Mouse (Mus musculus) lung, postnatal 0 days (tissue): ENCODE results near the gene Grm2. TPM values are rescaled to one million over a fixed set of nuclear protein-coding genes. Genes with fewer than 3 reads are reported as not detected.
A peak's percentile ranks its signal among the peaks of the same experiment; 100 is the strongest.

ENCODE experiments used
- ATAC-seq: fragments of 200-750 bp; cut with Nextera tagmentation; 2 replicates; pipeline ENCODE4 v1.8.0; 2017; ENCODE audit warnings: moderate library complexity
- DNase-seq: peaks from one replicate; pipeline ENCODE4 v3.0.0-alpha.2; 2016; ENCODE audit warnings: low spot score
- H3K27ac ChIP-seq: fragments of 300-500 bp; sonication (generic); 2 replicates; pipeline ENCODE4 v1.5.1; 2014; ENCODE audit warnings: antibody characterized with exemption, mild to moderate bottlenecking, low read length, mixed read lengths
- H3K27me3 ChIP-seq: fragments of 300-500 bp; sonication (generic); replicated peaks from 2 replicates; pipeline ENCODE4 v1.6.1; 2014; ENCODE audit warnings: low read length, mixed read lengths; ENCODE audit not compliant: insufficient read depth
- H3K36me3 ChIP-seq: fragments of 300-500 bp; sonication (generic); 2 replicates; pipeline ENCODE4 v1.6.1; 2014; ENCODE audit warnings: low read length, mixed read lengths; ENCODE audit not compliant: insufficient read depth
- H3K4me1 ChIP-seq: fragments of 300-500 bp; sonication (generic); 2 replicates; pipeline ENCODE4 v1.6.1; 2014; ENCODE audit warnings: antibody characterized with exemption, low read depth, low read length, mixed read lengths; ENCODE audit not compliant: insufficient read depth
- H3K4me2 ChIP-seq: fragments of 300-500 bp; sonication (generic); replicated peaks from 2 replicates; pipeline ENCODE4 v1.6.1; 2014; ENCODE audit warnings: low read depth, mild to moderate bottlenecking, low read length, moderate library complexity, mixed read lengths
- H3K4me3 ChIP-seq: fragments of 300-500 bp; sonication (generic); 2 replicates; pipeline ENCODE4 v1.5.1; 2014; ENCODE audit warnings: low read depth, low read length
- H3K9ac ChIP-seq: fragments of 300-500 bp; sonication (generic); replicated peaks from 2 replicates; pipeline ENCODE4 v1.6.1; 2014; ENCODE audit warnings: low read depth, mild to moderate bottlenecking
- H3K9me3 ChIP-seq: fragments of 300-500 bp; sonication (generic); 2 replicates; pipeline ENCODE4 v1.6.1; 2016; ENCODE audit warnings: low read length, mixed read lengths
- CTCF ChIP-seq: IDR thresholded peaks from 2 replicates; pipeline ENCODE4 v1.5.1; 2016; ENCODE audit warnings: antibody characterized with exemption, mild to moderate bottlenecking
- EP300 ChIP-seq: IDR thresholded peaks from 2 replicates; pipeline ENCODE4 v1.6.1; 2016; ENCODE audit warnings: antibody characterized with exemption, mild to moderate bottlenecking, control low read depth
- WGBS: fragments of 180-500 bp; shearing (Covaris S2); extraction: QIAGEN DNeasy Blood & Tissue Kit; methylation state at CpG from one replicate; pipeline ENCODE4 v1.1.7; 2014; 5-methylcytosine and 5-hydroxymethylcytosine counted together
- polyA plus RNA-seq: library from polyadenylated mRNA; unstranded; fragments of >200 nt; fragmentation: Nextera tagmentation; extraction: Ambion mirVana; gene quantifications from 2 replicates; pipeline ENCODE4 v1.2.1, GENCODE M21; 2015

Gene Grm2
- polyA plus RNA-seq, 1 experiment from 2014 or later = not detected

DNA sequence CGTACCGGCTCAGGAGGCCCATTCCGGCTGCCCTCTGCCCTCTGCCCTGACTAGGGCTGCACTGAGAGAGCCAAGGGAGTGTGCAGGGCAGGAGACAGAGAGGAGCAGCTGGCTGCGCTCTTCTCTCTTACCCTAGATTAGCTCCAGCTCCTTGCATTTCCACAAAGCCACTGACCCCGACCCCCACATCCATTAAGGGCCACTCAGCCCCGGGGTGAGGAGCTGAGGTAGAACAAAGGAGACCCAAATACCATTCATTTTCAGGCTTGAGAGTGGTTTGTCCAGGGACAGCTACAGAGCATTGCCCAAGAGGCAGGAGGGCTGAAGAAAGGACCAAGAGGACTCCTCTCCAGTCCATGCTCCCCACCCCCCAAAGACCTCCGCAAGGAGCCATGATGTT lies 3.6 kb upstream of the Grm2 start:
- Histone ChIP-seq H3K4me2 (no peak overlapping the region), H3K36me3 (peaks cover 19% of the 10 kb centered on the region), H3K4me1 (0 out of 2 replicates have a peak, but pooled peaks cover 5% of the 10 kb centered on the region), H3K27ac (no peak overlapping the region), H3K9me3 (no peaks in the 10 kb centered on the region), H3K27me3 (peaks cover 9% of the 10 kb centered on the region), H3K9ac (no peak overlapping the region), H3K4me3 (no peak overlapping the region)
- WGBS = 68% methylated on average over 7 of the region's 7 CpGs
- no peak for TF ChIP-seq EP300
- no peak for TF ChIP-seq CTCF
- ATAC-seq = no peak
- no peak for DNase-seq

DNA sequence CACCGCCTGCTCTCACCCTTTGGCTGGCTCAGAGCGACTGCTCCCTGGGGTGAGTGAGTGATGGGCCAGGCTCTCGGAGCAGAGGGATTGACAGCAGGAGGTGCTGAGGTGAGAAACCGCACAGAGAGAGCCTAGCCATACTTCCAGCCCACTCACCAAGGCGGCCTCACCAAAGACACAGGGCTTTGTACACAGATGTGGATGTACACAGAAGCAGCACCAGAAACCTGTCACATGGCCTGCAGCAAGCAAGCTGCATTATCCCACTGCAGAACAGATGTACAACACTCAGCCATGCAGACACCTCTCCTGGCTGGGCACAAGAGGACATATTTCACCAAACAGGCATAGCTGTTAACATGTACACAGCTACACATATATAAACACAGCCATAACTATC lies 1.7 kb upstream of the Grm2 start:
- 35% methylated on average over 5 of the region's 5 CpGs for WGBS
- TF ChIP-seq EP300 (no peak), CTCF (no peak)
- H3K4me1 ChIP-seq = 0 out of 2 replicates have a peak, but pooled peaks cover 5% of the 10 kb centered on the region
- H3K4me2 ChIP-seq = no peak overlapping the region
- H3K9me3 ChIP-seq = no peaks in the 10 kb centered on the region
- DNase-seq (no peak), ATAC-seq (no peak)
- H3K4me3 ChIP-seq = no peak overlapping the region
- peaks cover 17% of the 10 kb centered on the region for H3K36me3 ChIP-seq
- H3K27me3 ChIP-seq = peaks cover 9% of the 10 kb centered on the region
- no peak overlapping the region for H3K27ac ChIP-seq
- no peak overlapping the region for H3K9ac ChIP-seq

DNA sequence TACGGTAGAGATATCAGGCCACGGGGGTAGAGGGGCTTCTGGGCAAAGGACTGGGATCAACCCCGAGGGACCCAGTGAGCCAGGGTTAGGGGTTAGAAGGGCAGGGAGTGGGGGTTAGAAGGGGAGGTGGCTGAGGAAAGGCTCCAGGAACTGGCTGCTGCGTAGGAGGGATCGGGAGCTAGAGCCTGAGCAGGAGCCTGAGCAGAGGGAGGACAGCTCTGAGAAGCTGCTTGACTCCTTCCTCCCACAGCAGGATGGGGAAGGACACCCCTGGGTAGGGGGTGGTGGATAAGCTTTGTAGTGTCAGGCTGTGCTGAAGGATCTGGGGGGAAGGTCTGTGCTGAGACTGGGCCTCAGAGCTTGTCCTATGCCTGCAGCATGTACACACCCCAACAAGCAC lies 938 bp upstream of the Grm2 start:
- H3K4me1 ChIP-seq = 0 out of 2 replicates have a peak, but pooled peaks cover 5% of the 10 kb centered on the region
- no peak for ATAC-seq
- no peak overlapping the region for H3K27ac ChIP-seq
- peaks cover 13% of the 10 kb centered on the region for H3K36me3 ChIP-seq
- 45% methylated on average over 5 of the region's 5 CpGs for WGBS
- no peaks in the 10 kb centered on the region for H3K9me3 ChIP-seq
- H3K4me3 ChIP-seq = no peak overlapping the region
- no peak overlapping the region for H3K4me2 ChIP-seq
- H3K9ac ChIP-seq = no peak overlapping the region
- H3K27me3 ChIP-seq = peaks cover 9% of the 10 kb centered on the region
- TF ChIP-seq EP300 = no peak
- TF ChIP-seq CTCF = no peak
- no peak for DNase-seq

DNA sequence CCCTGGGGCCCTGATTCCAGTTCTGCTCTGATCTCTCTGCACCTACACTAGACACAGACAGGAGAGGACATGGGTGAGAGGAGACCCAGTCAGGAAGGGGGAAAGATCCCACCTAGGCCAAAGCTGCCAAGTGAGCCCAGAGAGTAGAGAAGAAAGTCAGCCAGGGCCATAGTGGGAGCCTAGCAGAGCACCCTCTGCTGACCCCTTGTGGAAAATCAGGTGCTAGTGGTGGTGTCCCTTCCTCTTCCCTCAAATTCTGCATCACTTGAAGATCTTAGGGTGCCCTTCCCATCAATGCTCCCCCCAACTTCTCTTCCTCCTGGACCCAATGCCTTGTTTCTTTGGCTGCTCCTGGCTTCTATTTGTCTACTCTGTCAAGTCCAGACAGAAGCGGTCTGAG lies 3.2 kb downstream of the Grm2 start:
- H3K4me3 ChIP-seq = no peak overlapping the region
- WGBS = 62% methylated on average over 1 of the region's 1 CpGs
- no peak overlapping the region for H3K27ac ChIP-seq
- ATAC-seq (no peak), DNase-seq (no peak)
- no peak overlapping the region for H3K4me2 ChIP-seq
- H3K9me3 ChIP-seq = no peaks in the 10 kb centered on the region
- H3K27me3 ChIP-seq = peaks cover 9% of the 10 kb centered on the region
- H3K4me1 ChIP-seq = 0 out of 2 replicates have a peak, but pooled peaks cover 5% of the 10 kb centered on the region
- H3K36me3 ChIP-seq = no peaks in the 10 kb centered on the region
- TF ChIP-seq CTCF (peak; percentile 47), EP300 (no peak)
- H3K9ac ChIP-seq = no peak overlapping the region

DNA sequence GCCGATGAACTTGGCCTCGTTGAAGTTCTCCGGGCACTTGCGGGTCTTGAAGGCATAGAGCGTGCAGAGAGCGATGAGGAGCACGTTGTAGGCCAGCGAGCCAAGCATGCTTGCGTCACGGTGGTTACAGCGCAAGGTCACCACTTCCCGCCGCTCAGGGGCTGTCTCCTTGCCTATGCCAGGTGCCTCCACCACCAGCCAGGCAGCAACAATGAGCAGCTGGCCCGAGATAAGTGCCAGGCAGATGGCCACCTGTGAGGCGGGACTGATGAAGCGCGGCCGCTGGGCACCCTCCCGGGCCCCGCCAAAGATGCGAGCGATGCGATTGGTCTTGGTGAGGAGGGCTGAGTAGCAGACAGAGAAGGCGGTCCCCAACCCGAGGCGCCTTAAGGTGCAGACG lies 8.7 kb downstream of the Grm2 start:
- Histone ChIP-seq H3K4me2 (no peak overlapping the region), H3K27me3 (no peaks in the 10 kb centered on the region), H3K27ac (no peak overlapping the region), H3K36me3 (no peaks in the 10 kb centered on the region), H3K9ac (no peak overlapping the region), H3K4me1 (no peaks in the 10 kb centered on the region), H3K9me3 (no peaks in the 10 kb centered on the region), H3K4me3 (no peak overlapping the region)
- ATAC-seq (no peak), DNase-seq (no peak)
- TF ChIP-seq CTCF (no peak), EP300 (no peak)
- WGBS = 62% methylated on average over 27 of the region's 27 CpGs

DNA sequence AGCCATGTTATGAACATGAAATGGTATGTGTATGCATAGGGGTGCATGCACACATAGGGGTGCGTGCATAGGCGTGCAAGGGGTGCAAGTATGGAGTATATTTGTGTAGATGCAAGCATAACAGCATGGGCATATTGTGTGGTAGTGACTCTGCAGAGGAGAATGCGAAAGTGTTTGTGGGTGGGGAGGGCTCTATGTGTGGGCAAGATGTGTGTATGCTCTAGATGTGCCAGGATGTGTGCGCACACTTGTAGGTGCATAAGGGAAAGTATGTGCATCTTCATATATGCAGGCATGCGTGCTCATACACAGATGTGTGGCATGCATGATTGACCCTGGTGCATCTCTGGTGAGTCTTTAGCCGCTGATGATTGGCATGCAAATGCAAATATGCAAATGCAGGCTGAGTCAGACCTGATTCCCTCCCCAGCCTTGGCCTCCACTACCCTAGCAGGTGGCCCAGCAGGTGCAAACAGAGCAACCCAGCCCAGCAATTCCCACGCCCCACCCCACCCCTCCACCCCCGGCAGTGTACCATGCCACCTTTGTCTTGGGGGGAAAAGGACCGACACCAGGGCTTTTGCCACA lies 10.1 kb downstream of the Grm2 start:
- no peak overlapping the region for H3K4me3 ChIP-seq
- no peak overlapping the region for H3K27ac ChIP-seq
- H3K9me3 ChIP-seq = no peaks in the 10 kb centered on the region
- DNase-seq = no peak
- 79% methylated on average over 9 of the region's 9 CpGs for WGBS
- H3K4me1 ChIP-seq = no peaks in the 10 kb centered on the region
- no peaks in the 10 kb centered on the region for H3K27me3 ChIP-seq
- no peak overlapping the region for H3K4me2 ChIP-seq
- ATAC-seq = no peak
- no peaks in the 10 kb centered on the region for H3K36me3 ChIP-seq
- TF ChIP-seq CTCF (no peak), EP300 (no peak)
- no peak overlapping the region for H3K9ac ChIP-seq

DNA sequence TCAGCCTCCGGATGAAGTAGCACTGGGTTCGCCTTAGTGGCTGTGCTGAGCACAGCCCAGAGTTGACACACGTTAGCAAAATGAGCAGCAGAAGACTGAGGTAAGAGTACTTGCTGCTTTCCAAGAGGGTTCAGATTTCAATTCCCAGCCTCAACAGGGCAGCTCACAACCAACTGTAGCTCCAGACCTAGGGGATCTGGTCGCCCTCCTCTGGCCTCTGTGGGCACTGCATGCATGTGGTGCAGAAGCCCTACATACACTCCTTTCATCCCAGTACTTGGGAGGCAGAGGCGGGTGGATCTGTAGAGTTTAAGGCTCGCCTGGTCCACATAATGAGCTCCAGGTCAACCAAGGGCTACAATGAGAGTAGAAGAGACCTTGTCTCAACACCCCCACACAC lies 12.1 kb downstream of the Grm2 start:
- Histone ChIP-seq H3K36me3 (no peaks in the 10 kb centered on the region), H3K9me3 (no peaks in the 10 kb centered on the region), H3K9ac (no peak overlapping the region), H3K4me3 (no peak overlapping the region), H3K27me3 (no peaks in the 10 kb centered on the region), H3K27ac (no peak overlapping the region), H3K4me2 (no peak overlapping the region), H3K4me1 (no peaks in the 10 kb centered on the region)
- no peak for TF ChIP-seq EP300
- TF ChIP-seq CTCF = peak; percentile 30
- ATAC-seq = no peak
- 65% methylated on average over 6 of the region's 6 CpGs for WGBS
- DNase-seq = no peak
